8 mouse cellular contexts compared by ENCODE assay signal in the genomic region with DNA sequence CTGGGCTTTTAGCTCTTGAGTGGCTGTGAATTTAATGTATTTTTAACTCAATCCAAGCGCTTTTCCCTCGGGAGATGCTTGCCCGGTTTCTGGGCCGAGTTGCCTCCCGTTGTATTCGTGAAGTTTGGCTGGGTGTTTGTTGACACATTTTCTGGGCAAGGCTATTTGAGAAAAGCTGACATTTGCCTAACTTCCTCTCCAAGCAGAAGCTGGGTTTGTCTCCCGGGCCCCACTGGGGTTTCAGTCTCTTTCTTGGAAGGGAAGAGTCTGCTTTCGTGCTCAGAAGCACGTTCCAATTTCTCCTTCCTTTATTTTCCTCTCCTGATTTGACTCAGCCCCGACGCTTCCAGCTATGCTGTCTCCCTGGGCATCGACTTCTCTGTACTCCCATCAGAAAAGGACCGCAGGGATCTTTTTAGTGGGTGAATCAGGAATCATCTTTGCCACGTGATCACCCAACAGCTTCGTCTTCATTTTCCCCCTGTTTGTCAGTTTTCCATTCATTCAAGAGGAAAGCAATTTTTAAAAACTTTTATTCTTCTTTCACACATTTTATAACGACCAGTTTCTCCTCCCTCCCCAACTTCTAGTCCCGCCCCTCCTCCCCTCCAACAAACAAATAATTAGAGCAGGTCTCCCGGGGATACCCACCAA.
DNase-seq lines count a peak whose midpoint lies in the region; ATAC-seq and TF ChIP-seq lines count a peak whose summit lies in the region.

No protein-coding gene starts in this region.

- 20% methylated on average over 18 of the region's 18 CpGs for WGBS in bone marrow, adult 2 months
- WGBS in hindbrain, embryonic 16.5 days, result 20% methylated on average over 18 of the region's 18 CpGs
- 11% methylated on average over 18 of the region's 18 CpGs for WGBS in lung, embryonic 14.5 days
- 22% methylated on average over 18 of the region's 18 CpGs for WGBS in small intestine, adult 2 months
- WGBS in thymus, adult 2 months, result 30% methylated on average over 18 of the region's 18 CpGs

- H3K4me1 ChIP-seq in bone marrow, adult 2 months (ENCODE audit: control insufficient read depth, insufficient read depth, low read length), result no peaks in the 10 kb centered on the region; the same call in 1 of the 2 replicates
- peaks cover 3% of the 10 kb centered on the region for H3K4me1 ChIP-seq in hindbrain, embryonic 16.5 days (ENCODE audit: control insufficient read depth, insufficient read depth, low read depth, low read length)
- no peaks in the 10 kb centered on the region for H3K4me1 ChIP-seq in lung, embryonic 14.5 days (ENCODE audit: insufficient read depth)
- no peaks in the 10 kb centered on the region for H3K4me1 ChIP-seq in small intestine, adult 2 months (ENCODE audit: control insufficient read depth, insufficient read depth, insufficient read length, low read length)
- 0 out of 2 replicates have a peak, but pooled peaks cover 2% of the 10 kb centered on the region for H3K4me1 ChIP-seq in thymus, adult 2 months (replicated peaks; ENCODE audit: control insufficient read depth, insufficient read depth, low read length)

- no peak for ATAC-seq in hindbrain, embryonic 16.5 days
- ATAC-seq in lung, embryonic 14.5 days (ENCODE audit: insufficient read depth), result no peak

- H3K9ac ChIP-seq in hindbrain, embryonic 16.5 days (ENCODE audit: low read depth, low read length), result 0 out of 2 replicates have a peak overlapping the region, but pooled peaks have one; percentile 23
- peak overlapping the region; percentile 20; the same call in 1 of the 2 replicates for H3K9ac ChIP-seq in lung, embryonic 14.5 days

- no peaks in the 10 kb centered on the region for H3K36me3 ChIP-seq in hindbrain, embryonic 16.5 days (ENCODE audit: control insufficient read depth, insufficient read depth, low read length)
- H3K36me3 ChIP-seq in lung, embryonic 14.5 days (ENCODE audit: insufficient read depth), result no peaks in the 10 kb centered on the region
- H3K36me3 ChIP-seq in small intestine, adult 2 months (ENCODE audit: control insufficient read depth, insufficient read depth, low read length), result no peaks in the 10 kb centered on the region
- no peaks in the 10 kb centered on the region for H3K36me3 ChIP-seq in thymus, adult 2 months (ENCODE audit: control insufficient read depth, insufficient read depth, low read length)

- peak; percentile 29 for DNase-seq in kidney, postnatal 10 days
- no peak for DNase-seq in kidney, adult 11 months
- peak; percentile 51 for DNase-seq in gastrocnemius, postnatal 14 days
- peak; percentile 55 for DNase-seq in lung, embryonic 14.5 days
- no peak for DNase-seq in thymus, adult 2 months

- H3K27me3 ChIP-seq in hindbrain, embryonic 16.5 days (replicated peaks; ENCODE audit: control insufficient read depth, insufficient read depth, low read length), result no peaks in the 10 kb centered on the region
- H3K27me3 ChIP-seq in lung, embryonic 14.5 days (ENCODE audit: insufficient read depth, low read length), result no peaks in the 10 kb centered on the region
- H3K27me3 ChIP-seq in small intestine, adult 2 months (ENCODE audit: control insufficient read depth, insufficient read depth, low read length), result no peaks in the 10 kb centered on the region
- no peaks in the 10 kb centered on the region for H3K27me3 ChIP-seq in thymus, adult 2 months (ENCODE audit: control insufficient read depth, insufficient read depth, low read length)

- no peak for TF ChIP-seq POLR2A in bone marrow, adult 2 months (IDR thresholded peaks at IDR 0.05; ENCODE audit: borderline replicate concordance, control insufficient read depth, low read depth, low read length)
- TF ChIP-seq POLR2A in small intestine, adult 2 months (IDR thresholded peaks at IDR 0.05; ENCODE audit: low read depth, low read length), result no peak
- no peak for TF ChIP-seq POLR2A in thymus, adult 2 months (IDR thresholded peaks at IDR 0.05; ENCODE audit: control insufficient read depth, extremely low read depth, insufficient read depth, low read length, poor library complexity)

- H3K4me2 ChIP-seq in hindbrain, embryonic 16.5 days (ENCODE audit: low read length), result peak overlapping the region; percentile 46
- peak overlapping the region; percentile 48 for H3K4me2 ChIP-seq in lung, embryonic 14.5 days

- no peak overlapping the region for H3K27ac ChIP-seq in bone marrow, adult 2 months (ENCODE audit: control insufficient read depth, insufficient read depth, low read depth, low read length, poor library complexity)
- H3K27ac ChIP-seq in hindbrain, embryonic 16.5 days (ENCODE audit: low read depth, low read length), result no peak overlapping the region
- peak overlapping the region; percentile 15; the same call in 1 of the 2 replicates for H3K27ac ChIP-seq in lung, embryonic 14.5 days (ENCODE audit: low read depth)
- H3K27ac ChIP-seq in small intestine, adult 2 months (ENCODE audit: insufficient read depth, low read depth, low read length), result peak overlapping the region; percentile 26; the same call in 1 of the 2 replicates
- no peak overlapping the region for H3K27ac ChIP-seq in thymus, adult 2 months (ENCODE audit: control insufficient read depth, insufficient read depth, low read length)

- peak overlapping the region; percentile 6 for H3K4me3 ChIP-seq in bone marrow, adult 2 months (replicated peaks; ENCODE audit: control insufficient read depth, low read depth, low read length)
- H3K4me3 ChIP-seq in hindbrain, embryonic 16.5 days (ENCODE audit: low read length), result no peak overlapping the region
- H3K4me3 ChIP-seq in lung, embryonic 14.5 days (ENCODE audit: low read depth, low read length), result no peak overlapping the region
- H3K4me3 ChIP-seq in small intestine, adult 2 months (ENCODE audit: low read depth, low read length), result no peak overlapping the region
- H3K4me3 ChIP-seq in thymus, adult 2 months (ENCODE audit: control insufficient read depth, insufficient read depth, low read length), result no peak overlapping the region

- no peaks in the 10 kb centered on the region for H3K9me3 ChIP-seq in hindbrain, embryonic 16.5 days (ENCODE audit: control insufficient read depth, low read length)
- no peaks in the 10 kb centered on the region for H3K9me3 ChIP-seq in lung, embryonic 14.5 days (ENCODE audit: low read depth, low read length)

- intact Hi-C loops in gastrocnemius, postnatal 14 days (cut with DNase I; ENCODE audit: low total_unique reads), result no loop called here

- no peak for TF ChIP-seq CTCF in bone marrow, adult 2 months (IDR thresholded peaks at IDR 0.05; ENCODE audit: control insufficient read depth, insufficient read depth, low read length)
- TF ChIP-seq CTCF in lung, embryonic 14.5 days (IDR thresholded peaks at IDR 0.05; ENCODE audit: low read depth), result no peak
- no peak for TF ChIP-seq CTCF in small intestine, adult 2 months (IDR thresholded peaks at IDR 0.05; ENCODE audit: extremely low read depth, insufficient read length, insufficient replicate concordance, low read depth, low read length)
- TF ChIP-seq CTCF in thymus, adult 2 months (IDR thresholded peaks at IDR 0.05; ENCODE audit: borderline replicate concordance, control insufficient read depth, extremely low read depth, insufficient read depth, low read length, poor library complexity), result no peak

Comparison
In these comparisons a context has a peak if more than half of its experiments do, and no peak if none do; other contexts are left out.
1. DNase-seq: peak in kidney, postnatal 10 days (single experiment), gastrocnemius, postnatal 14 days (single experiment) and lung, embryonic 14.5 days (single experiment); none in kidney, adult 11 months (single experiment) and thymus, adult 2 months (single experiment).
2. H3K27ac ChIP-seq: peak in lung, embryonic 14.5 days (single experiment) and small intestine, adult 2 months (single experiment); none in bone marrow, adult 2 months (single experiment), hindbrain, embryonic 16.5 days (single experiment) and thymus, adult 2 months (single experiment).